Mouse (Mus musculus): ENCODE measurements around the gene Edar.

DNA sequence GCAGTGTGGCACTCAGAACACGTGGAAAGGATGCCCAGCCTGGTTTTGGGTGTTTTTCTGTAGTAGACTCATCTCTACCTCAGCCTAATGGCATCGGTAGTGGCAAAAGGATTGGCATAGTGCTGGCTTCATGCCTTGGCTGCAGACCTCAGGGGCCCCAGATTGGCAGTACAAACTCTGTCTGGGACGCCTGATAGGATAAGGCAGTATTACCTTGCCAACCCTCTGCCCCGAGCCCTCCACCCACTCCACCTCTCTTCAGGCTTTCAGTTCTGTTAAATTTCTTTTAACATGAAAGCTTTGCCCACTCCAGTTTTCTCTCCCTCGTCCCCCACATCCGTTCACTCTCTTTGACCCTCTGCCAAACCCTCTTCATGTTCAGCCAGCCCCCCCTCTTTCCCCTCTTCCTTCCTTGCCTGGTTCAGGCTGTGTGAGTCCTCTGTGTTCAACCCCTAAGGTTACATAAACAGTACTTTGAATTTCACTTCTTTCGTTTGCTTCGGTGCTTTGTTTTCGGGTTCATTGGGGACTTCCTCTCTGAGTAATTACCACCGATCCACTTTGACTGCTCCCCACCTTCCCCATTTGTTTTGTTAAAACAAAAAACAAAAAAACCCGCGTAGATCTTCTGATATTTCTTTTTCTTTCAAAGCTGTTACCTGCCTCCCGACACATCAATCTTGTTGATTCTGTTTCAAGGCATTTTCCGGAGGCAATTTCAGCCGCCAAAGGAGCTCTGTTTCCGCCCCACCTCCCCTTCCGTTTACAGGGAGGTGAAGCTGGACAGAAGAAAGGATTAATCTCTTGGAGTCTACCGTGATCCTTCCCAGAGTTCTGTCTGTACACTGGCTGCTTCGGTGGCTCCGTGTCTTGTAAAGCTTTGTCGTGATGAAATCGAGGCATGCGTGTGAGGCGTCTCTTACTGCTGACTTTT lies 38.7 kb upstream of the Edar start:
- TF ChIP-seq CTCF (IDR thresholded peaks at IDR 0.05; ENCODE audit: low read depth) (no peak), EP300 (IDR thresholded peaks at IDR 0.05; ENCODE audit: low read depth) (no peak)

Measured in liver, embryonic 14.5 days (tissue).